Mouse (Mus musculus): ENCODE measurements around the gene Eno1. TPM values are rescaled to one million over a fixed set of nuclear protein-coding genes. Genes with fewer than 3 reads are reported as not detected.

Eno1 gene
- polyA plus RNA-seq, 1 experiment = 25.2 TPM

DNA sequence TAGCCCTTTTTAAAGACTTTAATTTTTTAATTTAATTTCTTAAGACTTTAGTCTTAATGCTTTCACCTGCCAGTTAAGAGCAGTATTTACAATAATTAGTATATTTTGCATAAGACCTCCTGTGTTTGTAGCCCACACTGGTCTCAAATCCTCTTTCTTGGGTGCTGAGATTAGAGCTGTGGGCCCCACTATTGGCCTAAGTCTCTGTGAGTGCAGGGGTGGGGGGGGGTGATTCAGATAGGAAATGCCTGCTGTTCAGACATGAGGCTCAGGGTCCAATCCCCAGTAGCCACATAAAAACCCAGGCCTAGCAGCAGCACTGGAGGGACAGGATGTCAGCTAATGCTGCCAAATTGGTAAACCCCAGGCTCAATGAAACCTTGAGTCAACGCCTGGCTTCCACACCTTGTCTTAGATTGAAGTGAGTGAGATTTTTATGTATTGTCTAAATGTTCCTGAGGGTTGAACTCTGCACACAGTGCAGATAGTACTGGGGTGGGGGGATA, 3.9 kb downstream of the Eno1 start:
- H3K36me3 ChIP-seq (ENCODE audit: control insufficient read depth) = peaks cover 61% of the 10 kb centered on the region

DNA sequence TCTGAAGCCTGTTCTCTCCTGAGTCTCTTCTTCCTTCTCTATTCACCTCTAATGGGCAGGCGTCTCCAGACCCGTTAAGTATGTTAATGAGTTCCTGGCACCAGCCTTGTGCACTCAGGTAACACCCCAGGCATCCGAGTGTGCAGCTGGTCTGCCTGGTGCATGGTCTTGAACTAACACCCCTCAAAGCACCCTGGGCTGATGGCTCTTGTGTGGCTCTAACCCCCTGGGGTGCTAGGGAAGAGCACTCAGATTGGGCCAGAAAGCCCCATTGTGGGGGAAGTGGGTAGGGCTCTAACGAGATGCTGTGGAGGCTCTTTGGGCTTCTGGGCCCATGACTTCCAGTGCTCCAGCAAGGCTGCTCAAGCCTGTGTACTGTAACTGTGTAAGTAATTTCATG, 5.2 kb downstream of the Eno1 start:
- Histone ChIP-seq H3K4me1 (ENCODE audit: control insufficient read depth) (peaks cover 34% of the 10 kb centered on the region), H3K9me3 (ENCODE audit: control insufficient read depth, low read length) (no peaks in the 10 kb centered on the region), H3K36me3 (ENCODE audit: control insufficient read depth) (peaks cover 74% of the 10 kb centered on the region), H3K27me3 (ENCODE audit: control insufficient read depth) (no peaks in the 10 kb centered on the region), H3K4me3 (replicated peaks) (no peak overlapping the region)
- TF ChIP-seq TAL1 (IDR thresholded peaks at IDR 0.05; ENCODE audit: low read length) (no peak), GATA1 (IDR thresholded peaks at IDR 0.05; ENCODE audit: low read length) (no peak)

More for the DNA sequence above, 3.9 kb downstream of the Eno1 start:
- H3K4me3 ChIP-seq (replicated peaks) = no peak overlapping the region
- H3K27me3 ChIP-seq (ENCODE audit: control insufficient read depth) = no peaks in the 10 kb centered on the region
- TF ChIP-seq GATA1 (IDR thresholded peaks at IDR 0.05; ENCODE audit: low read length) (no peak), TAL1 (IDR thresholded peaks at IDR 0.05; ENCODE audit: low read length) (no peak)
- H3K4me1 ChIP-seq (ENCODE audit: control insufficient read depth) = peaks cover 44% of the 10 kb centered on the region
- no peaks in the 10 kb centered on the region for H3K9me3 ChIP-seq (ENCODE audit: control insufficient read depth, low read length)

DNA sequence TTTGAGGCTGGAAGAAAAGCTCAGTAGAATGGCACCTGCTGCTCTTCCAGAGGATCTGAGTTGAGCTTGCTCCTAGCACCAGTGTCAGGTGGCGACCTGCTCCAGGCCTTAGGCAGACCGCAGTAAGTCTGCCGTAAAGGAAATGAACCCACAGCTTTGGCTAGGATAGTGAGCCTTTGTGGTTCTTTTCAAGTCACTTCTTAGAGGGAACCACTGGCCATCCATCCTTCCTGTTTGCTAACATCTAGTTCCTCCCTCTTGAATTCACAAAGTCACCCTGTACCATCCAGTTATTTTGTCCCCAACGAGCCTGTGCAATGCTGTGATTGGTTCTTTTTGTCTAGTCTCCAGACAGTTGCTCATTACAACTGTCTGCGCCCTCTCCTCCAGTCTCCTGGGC, 6.2 kb downstream of the Eno1 start:
- Histone ChIP-seq H3K27me3 (ENCODE audit: control insufficient read depth) (no peaks in the 10 kb centered on the region), H3K9me3 (ENCODE audit: control insufficient read depth, low read length) (no peaks in the 10 kb centered on the region), H3K4me1 (ENCODE audit: control insufficient read depth) (peaks cover 28% of the 10 kb centered on the region), H3K36me3 (ENCODE audit: control insufficient read depth) (peaks cover 84% of the 10 kb centered on the region), H3K4me3 (replicated peaks) (no peak overlapping the region)
- no peak for TF ChIP-seq GATA1 (IDR thresholded peaks at IDR 0.05; ENCODE audit: low read length)
- no peak for TF ChIP-seq TAL1 (IDR thresholded peaks at IDR 0.05; ENCODE audit: low read length)

GRCm38 (mm10) chr4:150245876-150246275, 9.4 kb downstream of the Eno1 start:
- peaks cover 9% of the 10 kb centered on the region for H3K4me1 ChIP-seq (ENCODE audit: control insufficient read depth)
- peaks cover 93% of the 10 kb centered on the region for H3K36me3 ChIP-seq (ENCODE audit: control insufficient read depth)
- H3K9me3 ChIP-seq (ENCODE audit: control insufficient read depth, low read length) = no peaks in the 10 kb centered on the region
- H3K4me3 ChIP-seq (replicated peaks) = no peak overlapping the region
- H3K27me3 ChIP-seq (ENCODE audit: control insufficient read depth) = no peaks in the 10 kb centered on the region
- TF ChIP-seq GATA1 (IDR thresholded peaks at IDR 0.05; ENCODE audit: low read length) (no peak), TAL1 (IDR thresholded peaks at IDR 0.05; ENCODE audit: low read length) (no peak)

GRCm38 (mm10) chr4:150248009-150248408, 11.5 kb downstream of the Eno1 start:
- Histone ChIP-seq H3K4me1 (ENCODE audit: control insufficient read depth) (peaks cover 5% of the 10 kb centered on the region), H3K4me3 (replicated peaks) (no peak overlapping the region), H3K36me3 (ENCODE audit: control insufficient read depth) (peaks cover 76% of the 10 kb centered on the region), H3K27me3 (ENCODE audit: control insufficient read depth) (no peaks in the 10 kb centered on the region), H3K9me3 (ENCODE audit: control insufficient read depth, low read length) (no peaks in the 10 kb centered on the region)
- TF ChIP-seq GATA1 (IDR thresholded peaks at IDR 0.05; ENCODE audit: low read length) (no peak), TAL1 (IDR thresholded peaks at IDR 0.05; ENCODE audit: low read length) (no peak)

- Histone ChIP-seq H3K9me3 (ENCODE audit: control insufficient read depth, low read length) (no peaks in the 10 kb centered on the region), H3K27me3 (ENCODE audit: control insufficient read depth) (no peaks in the 10 kb centered on the region), H3K36me3 (ENCODE audit: control insufficient read depth) (peaks cover 67% of the 10 kb centered on the region), H3K4me3 (replicated peaks) (no peak overlapping the region), H3K4me1 (ENCODE audit: control insufficient read depth) (peaks cover 5% of the 10 kb centered on the region)
- TF ChIP-seq GATA1 (IDR thresholded peaks at IDR 0.05; ENCODE audit: low read length) (no peak), TAL1 (IDR thresholded peaks at IDR 0.05; ENCODE audit: low read length) (no peak)
These were observed 12.4 kb downstream of the Eno1 start for GRCm38 (mm10) chr4:150248917-150249316.

GRCm38 (mm10) chr4:150249731-150250270, 13.3 kb downstream of the Eno1 start:
- Histone ChIP-seq H3K9me3 (ENCODE audit: control insufficient read depth, low read length) (no peaks in the 10 kb centered on the region), H3K36me3 (ENCODE audit: control insufficient read depth) (peaks cover 58% of the 10 kb centered on the region), H3K4me3 (replicated peaks) (no peak overlapping the region), H3K27me3 (ENCODE audit: control insufficient read depth) (no peaks in the 10 kb centered on the region), H3K4me1 (ENCODE audit: control insufficient read depth) (peaks cover 5% of the 10 kb centered on the region)
- TF ChIP-seq TAL1 (IDR thresholded peaks at IDR 0.05; ENCODE audit: low read length) (no peak), GATA1 (IDR thresholded peaks at IDR 0.05; ENCODE audit: low read length) (no peak)

DNA sequence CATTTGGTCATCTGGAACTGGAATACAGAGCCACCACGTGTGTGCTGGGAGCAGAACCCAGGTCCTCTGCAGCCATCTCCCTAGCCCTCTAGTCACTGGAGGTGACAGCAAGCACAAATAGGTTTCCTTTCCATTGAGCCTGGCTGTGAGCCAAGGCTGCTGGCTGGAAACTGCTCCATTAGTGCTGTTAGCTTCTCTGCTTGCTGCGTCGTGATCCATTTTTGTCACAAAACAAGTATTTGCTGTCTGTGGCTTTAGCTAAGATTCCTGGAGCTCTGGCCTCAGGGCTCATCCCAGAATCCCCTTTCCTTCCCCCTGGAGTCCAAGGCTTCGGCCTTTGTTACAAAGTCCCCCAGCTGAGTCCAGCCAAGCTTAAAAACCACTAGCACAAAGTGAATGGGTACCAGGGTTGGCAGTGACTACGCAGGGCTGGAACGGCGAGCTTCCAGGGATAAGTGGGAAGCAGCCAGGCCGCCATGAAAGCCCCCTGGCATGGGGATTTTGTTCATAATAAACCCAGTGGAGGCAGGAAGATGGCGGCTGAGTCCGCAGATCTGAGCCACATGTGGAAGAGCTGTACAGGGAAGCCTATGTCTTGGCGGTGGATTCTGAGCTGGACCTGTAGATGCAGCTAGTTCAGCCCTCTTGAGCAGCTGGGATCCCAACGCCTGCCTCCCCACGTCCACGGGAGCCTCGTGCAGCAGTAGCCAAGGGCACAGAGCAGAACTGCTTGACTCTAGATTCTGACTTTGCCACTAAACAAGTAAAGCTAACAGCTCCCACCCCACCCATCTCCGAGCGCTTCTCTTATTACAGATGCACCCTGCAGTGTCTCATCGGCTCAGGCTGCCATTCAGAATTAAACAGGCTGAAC, 14.3 kb downstream of the Eno1 start:
- Histone ChIP-seq H3K4me3 (replicated peaks) (no peak overlapping the region), H3K27me3 (ENCODE audit: control insufficient read depth) (no peaks in the 10 kb centered on the region), H3K36me3 (ENCODE audit: control insufficient read depth) (peaks cover 50% of the 10 kb centered on the region), H3K4me1 (ENCODE audit: control insufficient read depth) (peaks cover 5% of the 10 kb centered on the region), H3K9me3 (ENCODE audit: control insufficient read depth, low read length) (no peaks in the 10 kb centered on the region)
- TF ChIP-seq TAL1 (IDR thresholded peaks at IDR 0.05; ENCODE audit: low read length) (no peak), GATA1 (IDR thresholded peaks at IDR 0.05; ENCODE audit: low read length) (no peak)

GRCm38 (mm10) chr4:150254416-150254815, 17.9 kb downstream of the Eno1 start:
- Histone ChIP-seq H3K9me3 (ENCODE audit: control insufficient read depth, low read length) (no peaks in the 10 kb centered on the region), H3K36me3 (ENCODE audit: control insufficient read depth) (peaks cover 15% of the 10 kb centered on the region), H3K4me3 (replicated peaks) (no peak overlapping the region), H3K4me1 (ENCODE audit: control insufficient read depth) (peaks cover 4% of the 10 kb centered on the region; the same call in 1 of the 2 replicates), H3K27me3 (ENCODE audit: control insufficient read depth) (no peaks in the 10 kb centered on the region)
- TF ChIP-seq GATA1 (IDR thresholded peaks at IDR 0.05; ENCODE audit: low read length) (no peak), TAL1 (IDR thresholded peaks at IDR 0.05; ENCODE audit: low read length) (no peak)
